Mouse (Mus musculus) liver, embryonic 16.5 days (tissue): ENCODE results near the gene Gas7. TPM values are rescaled to one million over a fixed set of nuclear protein-coding genes. Genes with fewer than 3 reads are reported as not detected.

ENCODE experiments used
- ATAC-seq: fragments of 200-750 bp; cut with Nextera tagmentation; 2 replicates; pipeline ENCODE4 v1.8.0; 2017; ENCODE audit warnings: low read depth, mild to moderate bottlenecking, moderate number of reproducible peaks, moderate library complexity
- H3K27ac ChIP-seq: fragments of 300-500 bp; sonication (generic); 2 replicates; pipeline ENCODE4 v1.5.1; 2014; ENCODE audit warnings: mild to moderate bottlenecking, low read length
- H3K27me3 ChIP-seq: fragments of 300-500 bp; sonication (generic); 2 replicates; pipeline ENCODE4 v1.6.1; 2014; ENCODE audit warnings: low read depth, low read length, mixed read lengths; ENCODE audit not compliant: control insufficient read depth, insufficient read depth
- H3K36me3 ChIP-seq: fragments of 300-500 bp; sonication (generic); 2 replicates; pipeline ENCODE4 v1.6.1; 2014; ENCODE audit warnings: mild to moderate bottlenecking; ENCODE audit not compliant: control insufficient read depth, insufficient read depth
- H3K4me1 ChIP-seq: fragments of 300-500 bp; sonication (generic); 2 replicates; pipeline ENCODE4 v1.6.1; 2014; ENCODE audit warnings: low read depth, low read length, mixed read lengths; ENCODE audit not compliant: control insufficient read depth
- H3K4me2 ChIP-seq: fragments of 300-500 bp; sonication (generic); 2 replicates; pipeline ENCODE4 v1.6.1; 2014; ENCODE audit warnings: low read depth, low read length, mixed read lengths
- H3K4me3 ChIP-seq: fragments of 300-500 bp; sonication (generic); 2 replicates; pipeline ENCODE4 v1.5.1; 2014; ENCODE audit warnings: low read depth, mild to moderate bottlenecking, low read length
- H3K9ac ChIP-seq: fragments of 300-500 bp; sonication (generic); 2 replicates; pipeline ENCODE4 v1.6.1; 2014; ENCODE audit warnings: low read depth, low read length
- H3K9me3 ChIP-seq: fragments of 300-500 bp; sonication (generic); replicated peaks from 2 replicates; pipeline ENCODE4 v1.6.1; 2016; ENCODE audit warnings: low read length; ENCODE audit not compliant: control insufficient read depth
- WGBS: fragments of 180-500 bp; shearing (Covaris S2); extraction: QIAGEN DNeasy Blood & Tissue Kit; methylation state at CpG from one replicate; pipeline ENCODE4 v1.1.7; 2014; ENCODE audit not compliant: insufficient replicate concordance; 5-methylcytosine and 5-hydroxymethylcytosine counted together
- polyA plus RNA-seq: library from polyadenylated mRNA; unstranded; fragments of >200 nt; fragmentation: Nextera tagmentation; extraction: Ambion mirVana; gene quantifications from 2 replicates; pipeline ENCODE4 v1.2.1, GENCODE M21; 2015

Gene Gas7
- polyA plus RNA-seq, 1 experiment from 2014 or later: 2.5 TPM

GRCm38 (mm10) chr11:67679930-67680329 lies 224.7 kb downstream of the Gas7 start:
- Histone ChIP-seq H3K4me3 (no peak overlapping the region), H3K27me3 (no peaks in the 10 kb centered on the region), H3K36me3 (no peaks in the 10 kb centered on the region), H3K9ac (no peak overlapping the region), H3K27ac (no peak overlapping the region), H3K4me2 (no peak overlapping the region), H3K4me1 (no peaks in the 10 kb centered on the region), H3K9me3 (no peaks in the 10 kb centered on the region)
- 73% methylated on average over 2 of the region's 2 CpGs for WGBS
- ATAC-seq: no peak

DNA sequence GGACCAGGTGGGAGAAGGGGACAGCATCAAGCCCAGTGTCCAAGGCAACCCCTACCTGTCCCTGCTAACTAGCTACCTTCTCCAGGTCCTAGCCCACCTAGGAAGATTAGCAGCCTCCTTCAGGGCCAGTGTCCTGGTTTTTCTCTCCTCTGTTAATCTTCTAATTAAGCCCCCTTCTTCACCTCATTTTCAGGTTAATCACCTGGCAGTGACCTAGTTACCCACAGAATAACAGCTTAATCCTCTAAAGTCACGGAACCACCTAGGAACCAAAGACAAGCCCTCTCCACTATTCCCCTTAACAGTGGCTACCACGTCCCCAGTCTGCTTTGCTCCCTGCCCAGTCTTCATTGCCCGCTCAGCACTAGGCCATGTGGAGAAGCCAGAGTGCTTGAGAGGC lies 226.6 kb downstream of the Gas7 start:
- 68% methylated on average over 3 of the region's 3 CpGs for WGBS
- no peaks in the 10 kb centered on the region for H3K9me3 ChIP-seq
- H3K4me2 ChIP-seq: no peak overlapping the region
- H3K9ac ChIP-seq: no peak overlapping the region
- no peaks in the 10 kb centered on the region for H3K27me3 ChIP-seq
- ATAC-seq: no peak
- H3K27ac ChIP-seq: no peak overlapping the region
- no peaks in the 10 kb centered on the region for H3K36me3 ChIP-seq
- H3K4me1 ChIP-seq: no peaks in the 10 kb centered on the region
- H3K4me3 ChIP-seq: no peak overlapping the region

DNA sequence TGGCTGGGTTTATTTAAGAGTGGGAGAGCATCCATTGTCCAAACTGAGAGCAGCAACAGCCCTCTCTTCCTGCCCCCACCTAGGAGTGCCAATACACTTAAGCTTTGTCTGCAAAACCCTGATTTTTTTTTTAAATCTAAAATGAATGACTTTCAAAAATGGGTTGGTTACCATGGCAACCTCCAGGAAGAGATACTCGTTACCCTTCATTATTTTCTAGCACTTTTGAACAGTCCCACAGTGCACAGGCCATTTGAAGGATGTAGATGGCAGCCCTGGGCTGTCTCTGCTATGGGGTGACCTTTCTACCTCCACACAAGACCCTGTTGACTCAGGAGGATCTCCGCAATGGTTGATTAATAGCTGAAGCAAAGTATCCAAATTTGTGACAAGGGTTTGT lies 230.9 kb downstream of the Gas7 start:
- no peak overlapping the region for H3K9ac ChIP-seq
- H3K9me3 ChIP-seq: no peaks in the 10 kb centered on the region
- no peak overlapping the region for H3K27ac ChIP-seq
- H3K4me3 ChIP-seq: no peak overlapping the region
- H3K27me3 ChIP-seq: no peaks in the 10 kb centered on the region
- H3K4me1 ChIP-seq: no peaks in the 10 kb centered on the region
- H3K4me2 ChIP-seq: no peak overlapping the region
- ATAC-seq: no peak
- 54% methylated on average over 2 of the region's 2 CpGs for WGBS
- no peaks in the 10 kb centered on the region for H3K36me3 ChIP-seq

DNA sequence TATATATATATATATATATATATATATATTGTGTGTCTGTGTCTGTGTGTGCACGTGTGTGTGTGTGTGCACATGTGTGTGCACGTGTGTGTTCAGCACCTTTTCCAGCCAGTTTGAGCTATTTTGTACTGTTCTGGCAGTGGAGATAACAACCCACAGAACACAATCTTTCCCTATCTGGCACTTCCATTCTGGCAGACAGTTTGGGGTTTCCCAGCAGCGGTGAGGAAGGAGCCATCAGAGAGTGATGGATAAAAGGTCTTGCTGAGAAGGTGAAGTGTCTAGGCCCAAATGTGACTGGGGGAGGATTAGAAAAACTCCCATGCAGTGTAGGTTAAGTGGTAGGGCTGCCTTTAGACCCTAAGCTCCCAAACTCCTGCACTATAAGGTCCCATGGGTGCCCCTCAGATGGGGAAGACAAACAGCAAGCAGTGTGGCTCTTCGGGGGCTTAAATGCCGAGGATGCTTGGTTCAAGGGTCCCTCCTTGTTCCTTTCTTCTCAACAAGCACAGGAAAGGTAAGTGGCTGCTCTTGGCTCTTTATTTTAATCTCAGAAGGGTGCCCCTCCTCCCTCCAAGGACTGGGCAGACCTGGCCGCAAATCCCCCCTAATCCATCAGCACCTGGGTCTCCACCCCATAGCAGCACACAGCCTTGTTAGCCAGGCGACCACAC lies 239.6 kb downstream of the Gas7 start, which contains the start of gene Rcvrn:
Gene Rcvrn (plus strand): TSS at position 624 of the 674 bp plus-strand sequence.
- Histone ChIP-seq H3K27me3 (no peaks in the 10 kb centered on the region), H3K36me3 (no peaks in the 10 kb centered on the region), H3K27ac (no peak within 1 kb of the TSS), H3K4me3 (no peak within 1 kb of the TSS), H3K4me1 (no peaks in the 10 kb centered on the region), H3K4me2 (no peak within 1 kb of the TSS), H3K9ac (no peak within 1 kb of the TSS), H3K9me3 (no peaks in the 10 kb centered on the region)
- no peak for ATAC-seq
- WGBS: 47% methylated on average over 7 of the region's 7 CpGs

GRCm38 (mm10) chr11:67712976-67713375 lies 257.7 kb downstream of the Gas7 start:
- no peak overlapping the region for H3K27ac ChIP-seq
- no peaks in the 10 kb centered on the region for H3K4me1 ChIP-seq
- no peak overlapping the region for H3K4me3 ChIP-seq
- H3K9me3 ChIP-seq: no peaks in the 10 kb centered on the region
- no peak for ATAC-seq
- no peaks in the 10 kb centered on the region for H3K36me3 ChIP-seq
- no peak overlapping the region for H3K9ac ChIP-seq
- whole genome bisulfite sequencing: 52% methylated on average over 4 of the region's 4 CpGs
- no peaks in the 10 kb centered on the region for H3K27me3 ChIP-seq
- no peak overlapping the region for H3K4me2 ChIP-seq

DNA sequence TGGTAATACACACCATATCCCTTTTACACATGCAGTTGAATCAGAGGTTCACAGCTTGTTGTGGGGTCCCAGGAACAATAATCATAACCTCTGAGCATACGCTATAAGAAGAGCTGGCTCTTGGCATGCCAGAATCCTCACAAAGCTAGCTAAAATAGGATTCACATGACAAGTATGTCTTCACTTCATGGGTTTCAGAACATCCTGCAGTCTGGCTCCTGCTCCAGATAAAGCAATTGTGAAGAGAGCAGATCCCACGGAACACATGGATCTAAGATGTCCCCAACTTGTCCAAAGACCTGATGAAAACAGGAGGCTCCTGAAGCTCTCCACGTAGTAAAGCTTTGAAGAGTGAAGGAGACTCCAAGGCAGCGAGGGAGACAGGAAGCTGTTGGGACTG lies 260.1 kb downstream of the Gas7 start:
- 54% methylated on average over 4 of the region's 4 CpGs for WGBS
- Histone ChIP-seq H3K27me3 (no peaks in the 10 kb centered on the region), H3K9me3 (no peaks in the 10 kb centered on the region), H3K36me3 (no peaks in the 10 kb centered on the region), H3K4me2 (no peak overlapping the region), H3K4me1 (no peaks in the 10 kb centered on the region), H3K27ac (no peak overlapping the region), H3K9ac (no peak overlapping the region), H3K4me3 (no peak overlapping the region)
- no peak for ATAC-seq

DNA sequence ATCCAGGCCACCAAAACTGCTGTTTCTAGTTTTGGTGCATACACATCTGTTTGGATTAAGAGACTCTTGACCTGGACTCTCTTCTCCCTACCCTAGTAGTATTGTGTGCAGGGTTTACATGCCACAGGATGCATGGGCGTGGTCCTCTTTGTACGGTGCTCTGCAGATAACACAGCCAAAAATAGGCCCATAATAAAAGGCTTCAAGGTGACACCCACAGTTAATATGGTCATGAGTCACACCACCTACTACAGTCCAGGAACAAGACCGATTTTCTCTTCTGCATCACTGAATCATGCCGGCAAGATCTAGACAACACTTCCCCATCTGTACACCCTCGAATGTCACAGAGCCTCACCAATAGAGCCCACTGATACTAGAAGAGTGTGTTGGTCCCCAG lies 266.2 kb downstream of the Gas7 start:
- H3K4me1 ChIP-seq: no peaks in the 10 kb centered on the region; the same call in 1 of the 2 replicates
- H3K4me2 ChIP-seq: no peak overlapping the region
- ATAC-seq: no peak
- H3K36me3 ChIP-seq: no peaks in the 10 kb centered on the region
- no peak overlapping the region for H3K27ac ChIP-seq
- H3K9me3 ChIP-seq: no peaks in the 10 kb centered on the region
- H3K9ac ChIP-seq: no peak overlapping the region
- H3K27me3 ChIP-seq: no peaks in the 10 kb centered on the region
- WGBS: 54% methylated on average over 5 of the region's 5 CpGs
- no peak overlapping the region for H3K4me3 ChIP-seq

DNA sequence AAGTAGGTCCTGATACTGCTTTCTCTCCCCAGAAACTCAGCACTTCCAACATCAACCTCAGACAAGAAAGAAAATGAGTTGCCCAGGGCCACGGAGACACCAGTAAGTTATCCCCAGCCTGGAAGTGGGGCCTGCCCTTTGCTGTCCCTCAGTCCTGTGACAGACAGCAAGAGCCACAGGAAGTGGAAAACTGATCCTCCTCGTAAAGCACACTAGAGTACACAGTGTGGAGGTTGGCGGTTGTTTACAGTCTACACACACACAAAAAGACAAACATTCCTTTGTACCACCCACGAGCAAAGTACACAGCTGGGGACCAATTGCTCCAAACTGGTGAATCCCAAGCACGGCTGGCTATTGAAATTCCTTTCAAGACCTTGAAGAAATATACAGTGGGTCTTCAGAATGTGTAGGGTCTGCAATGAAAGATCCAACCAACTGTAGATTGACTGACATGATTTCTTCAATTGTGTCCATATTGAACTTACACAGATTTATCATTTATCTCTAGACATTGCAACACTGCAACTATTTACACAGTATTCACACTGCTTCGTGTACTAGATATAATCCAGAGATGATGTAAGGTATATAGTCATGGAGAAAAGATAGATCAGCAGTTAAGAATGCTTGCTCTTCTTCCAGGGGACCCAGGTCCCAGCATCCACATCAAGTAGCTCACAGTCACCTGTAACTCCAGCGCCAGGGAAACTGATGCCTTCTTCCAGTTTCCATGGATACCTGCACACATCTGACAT lies 267.3 kb downstream of the Gas7 start:
- Histone ChIP-seq H3K27me3 (no peaks in the 10 kb centered on the region), H3K9ac (no peak overlapping the region), H3K4me3 (no peak overlapping the region), H3K4me2 (no peak overlapping the region), H3K36me3 (no peaks in the 10 kb centered on the region), H3K27ac (0 out of 2 replicates have a peak overlapping the region, but pooled peaks have one; percentile 56), H3K9me3 (no peaks in the 10 kb centered on the region), H3K4me1 (no peaks in the 10 kb centered on the region; the same call in 1 of the 2 replicates)
- ATAC-seq: peak; percentile 95
- 36% methylated on average over 7 of the region's 7 CpGs for WGBS
